Mouse (Mus musculus): ENCODE data around the gene Acsf3.

The Acsf3 gene

GRCm38 (mm10) chr8:122775285-122776155, at the start of gene Acsf3:
Acsf3 (plus strand) TSS chr8:122775486.
- DNase-seq: peak; percentile 74

DNA sequence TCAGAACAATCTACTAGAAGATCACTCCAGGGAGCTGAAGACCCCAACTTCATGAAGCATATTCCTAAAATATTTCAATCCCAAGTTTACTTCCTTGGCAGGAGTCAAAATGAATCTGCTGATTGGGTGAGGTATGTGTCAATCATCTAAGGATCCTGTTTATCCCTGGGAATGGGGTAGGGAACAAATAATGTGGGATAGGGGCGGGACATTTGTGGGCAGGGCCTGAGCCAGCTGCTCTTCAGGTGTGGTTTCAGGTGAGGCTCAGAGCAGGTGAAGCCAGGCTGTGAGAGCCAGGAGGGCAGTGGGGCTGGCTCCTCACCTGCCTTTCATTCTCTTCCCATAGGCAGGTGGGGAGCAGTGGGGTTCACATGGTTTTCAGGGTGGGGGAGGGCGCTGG, 48.5 kb upstream of the Acsf3 start:
- no peak for DNase-seq

GRCm38 (mm10) chr8:122727412-122727811, 47.9 kb upstream of the Acsf3 start:
- no peak for DNase-seq

- no peak for DNase-seq
These were observed 46.7 kb upstream of the Acsf3 start for GRCm38 (mm10) chr8:122728630-122729029.

- no peak for DNase-seq
These were observed 40.2 kb upstream of the Acsf3 start for GRCm38 (mm10) chr8:122735110-122735509.

DNA sequence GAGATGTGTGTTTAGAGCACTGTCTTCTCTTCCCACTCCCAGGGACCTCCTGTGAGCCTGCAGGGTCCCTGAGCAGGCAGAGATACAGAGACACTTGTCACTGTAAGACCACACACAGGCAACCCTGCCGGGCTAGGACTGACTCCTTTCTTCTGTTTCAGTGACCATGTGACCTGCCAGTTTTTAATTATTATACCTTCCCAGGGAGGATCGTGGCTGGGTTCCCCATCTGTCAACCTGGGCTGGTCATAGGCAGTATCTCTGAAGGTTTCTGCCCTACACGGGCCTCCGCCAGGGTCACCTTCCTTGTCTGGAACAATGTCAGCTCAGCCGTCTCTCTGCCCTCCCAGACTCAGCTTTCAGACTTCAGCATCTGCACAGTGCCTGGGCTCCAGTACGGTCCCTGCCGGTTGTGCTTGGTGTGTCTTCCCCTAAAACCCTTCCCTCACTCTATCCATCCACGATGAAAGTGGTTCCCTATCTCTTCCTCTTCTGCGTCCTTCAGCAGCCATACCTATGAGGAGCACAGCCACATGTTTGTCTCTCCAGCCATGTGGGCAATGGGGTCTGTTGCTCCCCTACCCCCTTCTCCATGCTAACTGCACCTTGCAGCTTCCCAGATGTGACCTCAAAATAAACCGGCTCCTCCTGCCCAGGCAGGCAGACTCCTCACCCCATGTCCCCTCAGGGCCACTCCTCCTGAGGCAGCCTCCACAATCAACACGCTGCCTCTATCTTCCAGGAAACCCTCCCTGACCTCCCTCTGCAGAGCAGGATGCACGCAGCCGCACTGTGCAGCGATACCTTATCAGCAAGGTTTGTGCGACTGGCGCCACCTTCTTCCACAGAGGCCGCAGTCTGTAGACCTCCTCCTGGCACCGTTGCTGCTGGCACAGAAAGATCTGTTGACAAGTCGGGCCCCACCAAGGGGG, 39.5 kb upstream of the Acsf3 start:
- peak; percentile 70 for DNase-seq

DNA sequence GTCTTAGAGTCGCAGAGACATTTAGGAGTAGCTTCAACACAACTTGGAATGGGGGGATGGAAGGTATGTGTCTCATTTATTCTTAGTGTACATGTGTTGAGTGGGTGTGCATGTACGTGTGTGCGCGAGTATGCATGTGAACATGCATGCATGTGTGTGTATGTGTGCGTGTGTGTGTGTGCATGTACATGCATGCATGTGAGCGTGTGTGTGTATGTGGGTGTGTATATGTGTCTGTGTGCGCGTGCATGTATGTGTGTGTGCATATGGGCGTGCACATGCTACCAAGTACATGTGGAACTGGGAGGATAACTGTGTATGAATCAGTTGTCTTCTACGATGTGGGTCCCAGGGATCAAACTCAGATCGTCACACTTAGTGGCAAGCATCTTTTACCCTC, 38.7 kb upstream of the Acsf3 start:
- no peak for DNase-seq

DNA sequence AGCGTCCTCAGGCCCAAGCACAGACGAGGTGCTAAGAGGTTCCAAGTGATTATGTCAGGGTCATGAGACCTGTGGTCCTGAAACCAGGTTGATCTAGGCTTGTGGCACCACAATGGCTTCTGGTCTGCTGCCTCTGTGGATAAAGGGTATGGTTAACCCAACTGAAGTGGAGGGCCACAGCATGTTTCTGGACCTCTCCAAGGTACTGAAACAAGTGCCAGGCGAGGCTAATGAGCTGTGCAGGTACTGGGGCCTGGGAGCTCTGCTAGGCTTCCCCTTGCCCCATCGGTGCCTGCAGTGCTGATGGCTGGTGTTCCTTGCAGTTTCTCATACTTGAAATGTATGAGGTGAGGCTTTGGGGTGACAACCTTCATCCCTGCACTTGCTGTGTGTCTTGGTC, 38.2 kb upstream of the Acsf3 start:
- peak; percentile 58 for DNase-seq

GRCm38 (mm10) chr8:122737886-122738285, 37.4 kb upstream of the Acsf3 start:
- DNase-seq: no peak

DNA sequence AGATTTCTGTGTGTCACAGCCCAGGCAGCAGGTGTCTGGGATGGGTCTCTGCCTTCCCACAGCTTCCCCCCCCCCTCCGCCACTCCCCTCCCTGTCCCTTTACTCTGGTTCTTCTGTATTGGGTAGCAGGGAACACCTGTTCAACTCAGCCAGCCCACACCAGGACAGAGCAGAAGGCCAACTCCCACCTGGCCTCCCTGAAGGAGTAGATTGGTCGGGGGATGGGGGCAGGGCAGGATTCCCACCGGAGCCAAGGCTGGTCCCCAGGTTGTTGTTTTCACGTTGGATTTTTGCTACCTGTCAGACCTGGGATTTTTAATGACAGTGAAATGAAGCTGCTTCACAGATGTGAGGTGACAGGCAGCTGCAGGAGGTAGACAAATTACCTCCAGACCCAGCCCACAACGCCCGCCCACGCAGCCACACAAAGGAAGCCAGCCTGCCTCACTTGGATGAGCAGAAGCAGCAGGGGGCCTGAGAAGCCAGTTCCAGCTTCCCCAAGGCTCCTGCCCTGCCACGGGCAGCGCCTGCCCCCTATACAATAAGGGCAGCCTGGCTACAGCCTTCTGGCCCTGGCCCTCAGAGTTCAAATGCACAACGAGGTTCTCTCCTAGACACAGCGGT, 36.1 kb upstream of the Acsf3 start:
- peak; percentile 91 for DNase-seq

GRCm38 (mm10) chr8:122742471-122742870, 32.8 kb upstream of the Acsf3 start:
- no peak for DNase-seq

GRCm38 (mm10) chr8:122745022-122745749, 30.1 kb upstream of the Acsf3 start:
- DNase-seq: no peak

DNA sequence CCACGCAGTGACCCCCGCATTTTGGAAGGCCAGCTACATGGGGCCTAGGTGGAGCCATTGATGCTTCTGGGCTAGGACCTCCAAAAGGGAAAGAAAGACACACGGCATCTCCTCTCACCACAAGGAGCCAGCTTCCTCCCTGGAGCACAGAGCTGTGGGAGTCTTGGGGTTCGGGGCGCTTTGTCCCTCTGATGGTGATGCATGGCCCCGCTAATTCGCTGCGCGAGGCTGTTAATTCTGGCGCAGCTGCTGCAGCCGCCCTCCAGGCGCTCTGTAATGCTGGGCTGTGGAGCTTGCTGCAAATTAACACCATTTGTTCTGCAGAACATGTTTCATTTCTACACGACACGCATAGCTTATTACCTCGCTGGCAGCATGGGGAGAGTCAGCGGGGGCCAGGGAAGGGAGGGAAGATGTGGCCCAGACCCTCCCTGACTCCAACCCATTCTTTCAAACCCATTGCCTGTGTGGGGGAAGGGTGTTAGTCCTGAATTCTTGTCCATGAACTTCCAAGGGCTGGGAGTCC, 29.5 kb upstream of the Acsf3 start:
- no peak for DNase-seq

DNA sequence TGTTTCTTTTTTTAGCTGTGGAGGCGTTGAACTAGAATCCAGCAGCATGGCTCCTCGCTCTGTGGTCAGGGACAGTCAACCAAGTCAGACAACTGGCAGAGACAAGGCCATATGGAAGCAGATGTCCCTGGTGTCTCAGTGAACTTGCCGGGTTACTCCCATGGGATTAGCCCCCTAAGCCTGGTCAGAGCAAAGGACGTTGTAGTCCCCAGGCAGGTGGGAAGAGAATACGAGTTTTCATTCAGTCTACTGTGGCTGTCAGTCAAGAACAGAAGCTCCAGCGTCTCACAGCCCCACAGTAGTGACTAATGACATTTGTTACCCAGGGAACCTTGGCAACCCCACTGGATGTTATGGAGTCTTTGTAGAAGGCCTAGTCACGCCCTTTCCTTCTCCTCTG, 28.8 kb upstream of the Acsf3 start:
- no peak for DNase-seq

- DNase-seq: no peak
These were observed 27.5 kb upstream of the Acsf3 start for GRCm38 (mm10) chr8:122747825-122748224.

GRCm38 (mm10) chr8:122749333-122749958, 25.8 kb upstream of the Acsf3 start:
- DNase-seq: no peak

DNA sequence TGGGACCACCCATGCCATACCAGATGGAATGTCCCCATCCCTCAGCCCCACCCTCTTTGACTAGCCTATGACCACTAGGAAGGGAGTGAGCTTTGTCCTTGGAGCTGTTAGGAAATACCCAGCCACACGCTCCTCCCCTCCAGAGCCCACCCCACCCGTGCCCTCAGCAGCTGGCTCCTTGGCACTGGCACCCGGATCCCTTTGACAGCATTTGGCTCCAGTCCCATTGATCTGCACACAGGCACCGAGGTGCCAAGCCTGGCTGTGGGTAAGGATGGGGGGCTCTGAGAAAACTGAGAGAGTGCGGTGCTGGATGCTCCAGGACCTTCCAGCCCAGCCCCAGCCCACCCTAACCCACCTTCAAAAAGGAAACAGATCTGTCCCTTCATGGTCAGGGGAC, 23.9 kb upstream of the Acsf3 start:
- DNase-seq: no peak

DNA sequence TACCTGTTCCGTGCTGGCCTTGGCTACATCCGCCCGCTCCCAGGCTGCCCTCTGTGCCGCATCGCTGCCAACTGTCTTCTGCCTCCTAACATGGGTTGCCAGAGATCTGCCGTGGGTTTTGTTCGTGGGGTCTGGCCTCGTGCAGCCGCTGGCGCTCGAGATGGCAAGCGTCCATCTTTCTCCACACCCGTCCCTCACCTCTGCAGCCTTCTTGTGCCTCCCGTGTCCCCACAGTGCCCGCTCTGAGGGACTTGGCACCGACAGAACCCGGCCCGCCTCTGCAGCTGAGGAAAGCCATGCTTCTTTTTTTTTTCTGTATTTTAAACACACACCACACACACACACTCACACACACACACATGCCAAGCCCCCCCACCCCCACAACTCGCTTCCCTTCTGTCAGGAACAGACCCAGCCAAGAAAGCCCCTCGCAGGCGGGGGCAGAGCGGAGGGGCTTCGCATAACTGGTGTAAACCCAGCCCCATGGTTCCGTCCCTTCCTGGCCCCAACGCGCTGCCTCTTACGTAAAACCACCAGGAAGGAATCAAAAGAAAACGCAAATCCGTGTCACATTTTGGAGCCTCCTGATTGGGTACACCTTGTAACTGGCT, 23.1 kb upstream of the Acsf3 start:
- no peak for DNase-seq

DNA sequence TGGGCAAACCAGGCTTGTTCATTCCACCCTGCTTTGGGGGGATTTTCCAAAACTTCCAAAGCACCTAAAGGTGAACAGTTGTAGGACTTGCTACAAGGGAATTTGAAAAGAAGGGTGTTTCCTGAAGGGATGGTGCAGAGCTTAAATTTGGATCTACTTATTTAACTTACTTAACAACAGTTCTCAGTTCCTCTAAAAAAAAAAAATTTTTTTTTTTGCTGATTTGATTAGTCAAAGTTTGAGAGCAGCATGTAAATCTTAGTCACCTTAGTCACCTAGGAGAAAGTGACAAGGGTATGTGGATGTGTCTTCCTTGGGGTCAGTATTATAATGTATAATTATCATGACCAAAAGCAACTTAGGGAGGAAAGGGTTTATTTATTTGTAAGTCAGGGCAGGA, 16.7 kb upstream of the Acsf3 start:
- DNase-seq: no peak

GRCm38 (mm10) chr8:122760116-122760515, 15.2 kb upstream of the Acsf3 start:
- DNase-seq: peak; percentile 37

- DNase-seq: no peak
These were observed 14.2 kb upstream of the Acsf3 start for GRCm38 (mm10) chr8:122761109-122761508.
